Mouse (Mus musculus): Measurements from ENCODE around the gene Kng1. TPM values are rescaled to one million over a fixed set of nuclear protein-coding genes. Genes with fewer than 3 reads are reported as not detected.
"Not testable (repeated sequence)": the region's sequence is repeated elsewhere in the genome, so short reads cannot be mapped to it uniquely, and the experiment has no call there.

Gene Kng1
- total and polyA plus RNA-seq, 3 experiments = not detected

DNA sequence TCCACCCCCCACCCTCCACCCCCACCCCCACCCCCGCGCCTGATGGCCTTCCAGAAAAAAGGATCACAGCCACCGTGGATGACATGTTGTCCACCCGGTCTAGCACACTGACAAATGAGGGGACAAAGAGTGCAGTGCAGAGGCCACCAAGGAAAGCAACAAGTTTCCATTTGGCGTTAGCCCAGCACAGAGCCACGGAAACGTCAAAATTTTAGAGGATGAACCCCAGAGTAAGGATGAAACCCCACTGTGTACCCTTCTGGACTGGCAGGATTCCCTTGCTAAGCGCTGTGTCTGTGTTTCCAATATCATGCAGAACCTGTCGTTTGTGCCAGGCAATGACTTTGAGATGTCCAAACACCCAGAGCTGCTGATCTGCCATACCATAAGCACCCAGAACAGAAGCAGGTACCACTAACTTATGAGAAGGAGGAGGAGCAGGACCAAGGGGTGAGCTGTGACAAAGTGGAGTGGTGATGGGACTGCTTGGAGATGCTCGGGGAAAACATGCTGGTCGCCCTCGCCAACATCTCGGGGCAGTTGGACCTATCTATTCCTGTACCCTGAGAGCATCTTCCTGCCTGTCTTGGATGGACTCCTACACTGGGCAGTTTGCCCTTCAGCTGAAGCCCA, 35.8 kb downstream of the Kng1 start:
- dilution Hi-C loops (cut with MboI; ENCODE audit: extremely low pct_ligation_motif_present, extremely low pct_unique_long_range_greater_than_20kb, low sequenced_read_pairs) = no loop called here
- in situ Hi-C loops (cut with MboI; ENCODE audit: low pct_ligation_motif_present, low pct_unique_long_range_greater_than_20kb, low sequenced_read_pairs) = no loop called here
- H3K9ac ChIP-seq (ENCODE audit: insufficient read depth, low read depth) = no peak overlapping the region

DNA sequence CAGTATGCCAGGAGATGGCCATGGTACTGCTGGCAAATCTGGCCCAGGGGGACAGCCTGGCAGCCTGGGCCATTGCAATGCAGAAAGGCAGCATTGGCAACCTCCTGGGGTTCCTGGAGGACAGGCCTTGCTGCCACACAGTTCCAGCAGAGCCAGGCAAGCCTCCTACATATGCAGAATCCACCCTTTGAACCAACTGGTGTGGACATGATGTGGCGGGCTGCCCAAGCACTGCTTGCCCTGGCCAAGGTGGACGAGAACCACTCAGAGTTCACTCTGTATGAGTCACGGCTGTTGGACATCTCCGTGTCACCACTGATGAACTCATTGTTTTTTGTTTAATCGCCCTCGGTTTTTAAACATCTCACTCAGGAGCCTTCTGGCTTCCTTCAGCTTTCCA, 36.5 kb downstream of the Kng1 start:
- H3K9ac ChIP-seq (ENCODE audit: insufficient read depth, low read depth) = no peak overlapping the region
- TF ChIP-seq TCF12 (IDR thresholded peaks at IDR 0.05; ENCODE audit: low read depth, low read length) = no peak
- TF ChIP-seq MYC (IDR thresholded peaks at IDR 0.05; ENCODE audit: low read depth, low read length) = no peak
- TF ChIP-seq JUND (conservative IDR thresholded peaks at IDR 0.05; ENCODE audit: low read depth, low read length) = no peak
- no peak for TF ChIP-seq ELF1 (IDR thresholded peaks at IDR 0.05; ENCODE audit: low read depth, low read length)
- TF ChIP-seq ZMIZ1 (IDR thresholded peaks at IDR 0.05; ENCODE audit: low read depth, low read length) = no peak
- TF ChIP-seq ETS1 (conservative IDR thresholded peaks at IDR 0.05; ENCODE audit: low read depth, low read length) = no peak
- TF ChIP-seq EP300 (IDR thresholded peaks at IDR 0.05; ENCODE audit: low read length) = no peak
- no peak for TF ChIP-seq SMC3 (IDR thresholded peaks at IDR 0.05; ENCODE audit: low read depth, low read length)
- no peak for TF ChIP-seq NELFE (IDR thresholded peaks at IDR 0.05; ENCODE audit: low read depth, low read length)
- TF ChIP-seq CHD1 (IDR thresholded peaks at IDR 0.05; ENCODE audit: low read depth, low read length) = no peak
- TF ChIP-seq NRF1 (IDR thresholded peaks at IDR 0.05; ENCODE audit: low read depth, low read length) = no peak
- no peak for DNase-seq (ENCODE audit: extremely low read depth)
- peaks cover 0 to 3% of the 10 kb centered on the region in 2 experiments for H3K36me3 ChIP-seq (replicated peaks in 1 of 2; ENCODE audit: control insufficient read depth in 1 of 2, insufficient read depth in 1 of 2, low read length in 1 of 2)
- H3K27ac ChIP-seq (ENCODE audit: insufficient read depth, low read depth) = no peak overlapping the region
- no peaks in the 10 kb centered on the region for H3K79me2 ChIP-seq (replicated peaks; ENCODE audit: control insufficient read depth, extremely low read depth, insufficient read depth, poor library complexity, severe bottlenecking)
- no peaks in the 10 kb centered on the region for H3K9me3 ChIP-seq (replicated peaks; ENCODE audit: low read length)
- dilution Hi-C loops (cut with MboI; ENCODE audit: extremely low pct_ligation_motif_present, extremely low pct_unique_long_range_greater_than_20kb, low sequenced_read_pairs) (no loop called here), in situ Hi-C loops (cut with MboI; ENCODE audit: low pct_ligation_motif_present, low pct_unique_long_range_greater_than_20kb, low sequenced_read_pairs) (no loop called here)
- H3K27me3 ChIP-seq (replicated peaks) = no peaks in the 10 kb centered on the region
- H3K4me3 ChIP-seq (replicated peaks in 1 of 3; ENCODE audit: low read depth in 2 of 3, low read length in 2 of 3, poor library complexity in 1 of 3) = no peak overlapping the region
- no peak overlapping the region for H3K4me2 ChIP-seq (ENCODE audit: insufficient read depth, low read depth, poor library complexity, severe bottlenecking)
- H3K4me1 ChIP-seq (ENCODE audit: control insufficient read depth in 1 of 2, insufficient read depth in 2 of 2) = peaks cover 4 to 46% of the 10 kb centered on the region in 2 experiments; a peak in 3 of 4 replicates

More for the DNA sequence above, 35.8 kb downstream of the Kng1 start:
- Histone ChIP-seq H3K36me3 (replicated peaks in 1 of 2; ENCODE audit: control insufficient read depth in 1 of 2, insufficient read depth in 1 of 2, low read length in 1 of 2) (peaks cover 0 to 3% of the 10 kb centered on the region in 2 experiments), H3K9me3 (replicated peaks; ENCODE audit: low read length) (no peaks in the 10 kb centered on the region), H3K4me3 (replicated peaks in 1 of 3; ENCODE audit: low read depth in 2 of 3, low read length in 2 of 3, poor library complexity in 1 of 3) (no peak overlapping the region), H3K4me2 (ENCODE audit: insufficient read depth, low read depth, poor library complexity, severe bottlenecking) (no peak overlapping the region), H3K27ac (ENCODE audit: insufficient read depth, low read depth) (no peak overlapping the region), H3K79me2 (replicated peaks; ENCODE audit: control insufficient read depth, extremely low read depth, insufficient read depth, poor library complexity, severe bottlenecking) (no peaks in the 10 kb centered on the region), H3K27me3 (replicated peaks) (no peaks in the 10 kb centered on the region), H3K4me1 (ENCODE audit: control insufficient read depth in 1 of 2, insufficient read depth in 2 of 2) (peaks cover 4 to 46% of the 10 kb centered on the region in 2 experiments; a peak in 3 of 4 replicates)
- no peak for DNase-seq (ENCODE audit: extremely low read depth)
- TF ChIP-seq MEF2A (IDR thresholded peaks at IDR 0.05; ENCODE audit: borderline replicate concordance, low read depth, low read length) (no peak), USF1 (IDR thresholded peaks at IDR 0.05; ENCODE audit: low read depth, low read length) (no peak), USF2 (conservative IDR thresholded peaks at IDR 0.05; ENCODE audit: low read depth, low read length) (no peak), GABPA (IDR thresholded peaks at IDR 0.05; ENCODE audit: insufficient replicate concordance, low read depth, low read length) (no peak), ZMIZ1 (IDR thresholded peaks at IDR 0.05; ENCODE audit: low read depth, low read length) (no peak), CTCF (conservative IDR thresholded peaks at IDR 0.05 in 1 of 2, IDR thresholded peaks at IDR 0.05 in 1 of 2; ENCODE audit: low read depth in 2 of 2, low read length in 2 of 2) (no peak), MAZ (IDR thresholded peaks at IDR 0.05; ENCODE audit: low read depth, low read length) (no peak), ZKSCAN1 (IDR thresholded peaks at IDR 0.05; ENCODE audit: borderline replicate concordance, low read depth, low read length) (no peak), MAX (IDR thresholded peaks at IDR 0.05; ENCODE audit: low read length) (no peak), POLR2AphosphoS2 (IDR thresholded peaks at IDR 0.05; ENCODE audit: low read depth, low read length) (no peak), TBP (conservative IDR thresholded peaks at IDR 0.05; ENCODE audit: low read depth, low read length) (no peak), EP300 (IDR thresholded peaks at IDR 0.05; ENCODE audit: low read length) (no peak)

DNA sequence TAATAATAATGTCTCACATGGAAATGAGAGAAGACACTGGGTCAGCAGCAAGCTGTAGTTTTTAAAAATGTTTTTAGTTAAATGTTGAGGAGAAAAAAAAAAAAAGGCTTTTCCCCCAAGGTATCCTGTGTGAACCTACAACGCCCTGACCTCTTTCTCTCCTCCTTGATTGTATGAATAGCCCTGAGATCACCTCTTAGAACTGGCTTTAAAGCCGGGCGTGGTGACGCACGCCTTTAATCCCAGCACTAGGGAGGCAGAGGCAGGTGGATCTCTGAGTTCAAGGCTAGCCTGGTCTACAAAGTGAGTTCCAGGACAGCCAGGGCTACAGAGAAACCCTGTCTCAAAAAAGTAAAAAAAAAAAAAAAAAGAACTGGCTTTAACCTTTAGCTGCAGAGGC, 37.9 kb downstream of the Kng1 start:
- H3K9me3 ChIP-seq (replicated peaks; ENCODE audit: low read length); dilution Hi-C loops (cut with MboI; ENCODE audit: extremely low pct_ligation_motif_present, extremely low pct_unique_long_range_greater_than_20kb, low sequenced_read_pairs); H3K27ac ChIP-seq (ENCODE audit: insufficient read depth, low read depth); DNase-seq (ENCODE audit: extremely low read depth); H3K79me2 ChIP-seq (replicated peaks; ENCODE audit: control insufficient read depth, extremely low read depth, insufficient read depth, poor library complexity, severe bottlenecking); H3K9ac ChIP-seq (ENCODE audit: insufficient read depth, low read depth); H3K4me3 ChIP-seq (replicated peaks in 1 of 3; ENCODE audit: low read depth in 2 of 3, low read length in 2 of 3, poor library complexity in 1 of 3); H3K4me2 ChIP-seq (ENCODE audit: insufficient read depth, low read depth, poor library complexity, severe bottlenecking); H3K27me3 ChIP-seq (replicated peaks); in situ Hi-C loops (cut with MboI; ENCODE audit: low pct_ligation_motif_present, low pct_unique_long_range_greater_than_20kb, low sequenced_read_pairs): not testable (repeated sequence)
- H3K36me3 ChIP-seq (replicated peaks in 1 of 2; ENCODE audit: control insufficient read depth in 1 of 2, insufficient read depth in 1 of 2, low read length in 1 of 2) = peaks cover 0 to 15% of the 10 kb centered on the region in 2 experiments
- peaks cover 4 to 56% of the 10 kb centered on the region in 2 experiments for H3K4me1 ChIP-seq (ENCODE audit: control insufficient read depth in 1 of 2, insufficient read depth in 2 of 2)

All from CH12.LX (cell line).